Mouse (Mus musculus): ENCODE results near the gene Lpp. TPM values are rescaled to one million over a fixed set of nuclear protein-coding genes. Genes with fewer than 3 reads are reported as not detected.

Gene Lpp
- polyA plus RNA-seq, 1 experiment from 2014 or later, result 42.6 TPM

DNA sequence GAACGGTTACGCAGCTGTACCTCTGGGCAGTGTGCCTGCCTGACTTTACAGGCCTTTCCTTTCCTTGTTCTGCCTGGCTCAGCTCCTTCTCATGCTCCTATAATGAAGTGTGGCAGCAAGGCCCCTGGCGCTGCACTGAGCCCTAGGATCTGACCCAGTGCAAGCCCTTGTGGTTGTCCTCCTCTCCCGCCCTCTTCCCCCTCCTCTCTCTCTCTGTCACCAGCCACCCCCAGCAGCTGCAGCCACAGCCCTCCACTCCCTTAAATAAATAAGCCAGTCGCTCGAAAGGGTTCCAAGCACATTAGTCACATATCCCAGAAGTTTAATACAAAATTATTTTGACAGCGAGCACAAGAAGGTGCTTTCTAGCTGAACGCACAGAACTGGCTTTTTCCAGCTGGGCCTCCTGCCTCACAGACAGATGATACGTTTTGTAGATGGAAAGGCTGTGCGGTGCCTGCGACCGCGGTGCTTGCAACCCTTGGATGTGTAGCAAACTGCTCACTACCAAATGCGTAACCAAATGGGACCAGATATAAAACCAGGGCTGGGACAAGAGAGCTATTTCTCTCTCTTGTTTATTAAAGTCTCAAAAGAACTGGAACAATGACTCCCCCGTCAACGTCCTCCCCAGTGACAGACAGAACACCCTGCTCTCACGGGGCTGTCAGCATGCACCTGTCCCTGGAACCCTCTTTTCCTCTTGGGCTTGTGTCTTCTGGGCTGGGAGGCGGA is 97.6 kb downstream of the Lpp start:
- ATAC-seq (replicated peaks; ENCODE audit: extremely low read depth, insufficient read depth, low FRiP score), result 0 out of 2 replicates have a peak, but pooled peaks have one; percentile 26
- peak overlapping the region; percentile 52 for H3K9ac ChIP-seq (ENCODE audit: low read length)
- no peaks in the 10 kb centered on the region for H3K9me3 ChIP-seq (replicated peaks; ENCODE audit: control insufficient read depth, low read length)
- peaks cover 78% of the 10 kb centered on the region for H3K4me1 ChIP-seq (ENCODE audit: control insufficient read depth, insufficient read depth, low read length)
- H3K27me3 ChIP-seq (ENCODE audit: control insufficient read depth, insufficient read depth, low read length), result no peaks in the 10 kb centered on the region
- H3K4me3 ChIP-seq (ENCODE audit: low read length), result no peak overlapping the region
- H3K36me3 ChIP-seq (ENCODE audit: control insufficient read depth, insufficient read depth), result no peaks in the 10 kb centered on the region
- no peak overlapping the region for H3K4me2 ChIP-seq (ENCODE audit: low read depth, low read length)
- WGBS, result 44% methylated on average over 18 of the region's 18 CpGs
- peak overlapping the region; percentile 76 for H3K27ac ChIP-seq (ENCODE audit: low read length)

- Histone ChIP-seq H3K9ac (ENCODE audit: low read length) (peak overlapping the region; percentile 52), H3K9me3 (replicated peaks; ENCODE audit: control insufficient read depth, low read length) (no peaks in the 10 kb centered on the region), H3K27me3 (ENCODE audit: control insufficient read depth, insufficient read depth, low read length) (no peaks in the 10 kb centered on the region), H3K4me1 (ENCODE audit: control insufficient read depth, insufficient read depth, low read length) (peaks cover 81% of the 10 kb centered on the region), H3K4me2 (ENCODE audit: low read depth, low read length) (no peak overlapping the region), H3K4me3 (ENCODE audit: low read length) (no peak overlapping the region), H3K27ac (ENCODE audit: low read length) (peak overlapping the region; percentile 76), H3K36me3 (ENCODE audit: control insufficient read depth, insufficient read depth) (no peaks in the 10 kb centered on the region)
- 69% methylated on average over 2 of the region's 2 CpGs for WGBS
- ATAC-seq (replicated peaks; ENCODE audit: extremely low read depth, insufficient read depth, low FRiP score), result no peak
Measured at GRCm38 (mm10) chr16:24491486-24491758, 98.1 kb downstream of the Lpp start.

GRCm38 (mm10) chr16:24492194-24492940 is 99.1 kb downstream of the Lpp start:
- Histone ChIP-seq H3K4me3 (ENCODE audit: low read length) (no peak overlapping the region), H3K9ac (ENCODE audit: low read length) (no peak overlapping the region), H3K36me3 (ENCODE audit: control insufficient read depth, insufficient read depth) (no peaks in the 10 kb centered on the region), H3K27ac (ENCODE audit: low read length) (peak overlapping the region; percentile 76), H3K4me1 (ENCODE audit: control insufficient read depth, insufficient read depth, low read length) (peaks cover 83% of the 10 kb centered on the region), H3K4me2 (ENCODE audit: low read depth, low read length) (no peak overlapping the region), H3K27me3 (ENCODE audit: control insufficient read depth, insufficient read depth, low read length) (no peaks in the 10 kb centered on the region), H3K9me3 (replicated peaks; ENCODE audit: control insufficient read depth, low read length) (no peaks in the 10 kb centered on the region)
- ATAC-seq (replicated peaks; ENCODE audit: extremely low read depth, insufficient read depth, low FRiP score), result peak; percentile 47; the same call in 1 of the 2 replicates
- WGBS, result 25% methylated on average over 4 of the region's 4 CpGs

DNA sequence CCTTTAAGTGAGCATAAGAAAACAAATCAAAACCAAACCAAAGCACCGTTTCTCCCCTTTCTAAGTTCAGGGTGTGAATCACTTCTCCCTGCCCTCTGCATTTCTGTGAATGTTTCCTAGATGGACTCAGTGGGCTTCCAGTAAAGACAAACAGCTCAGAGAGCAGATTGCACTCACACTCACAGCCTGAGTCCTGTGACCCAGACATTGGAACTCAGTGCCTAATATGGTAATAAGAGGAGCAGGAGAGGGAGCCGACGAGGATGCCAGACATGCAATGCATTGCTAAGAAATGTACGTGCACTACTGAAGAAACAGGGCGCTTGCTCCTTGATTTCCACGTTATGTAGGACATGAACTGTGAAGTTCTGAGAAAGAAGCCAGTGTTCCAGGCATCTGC is 101.2 kb downstream of the Lpp start:
- Histone ChIP-seq H3K27ac (ENCODE audit: low read length) (peak overlapping the region; percentile 84), H3K27me3 (ENCODE audit: control insufficient read depth, insufficient read depth, low read length) (no peaks in the 10 kb centered on the region), H3K4me3 (ENCODE audit: low read length) (no peak overlapping the region), H3K9ac (ENCODE audit: low read length) (peak overlapping the region; percentile 45), H3K4me2 (ENCODE audit: low read depth, low read length) (peak overlapping the region; percentile 16; the same call in 1 of the 2 replicates), H3K9me3 (replicated peaks; ENCODE audit: control insufficient read depth, low read length) (no peaks in the 10 kb centered on the region), H3K4me1 (ENCODE audit: control insufficient read depth, insufficient read depth, low read length) (peaks cover 75% of the 10 kb centered on the region), H3K36me3 (ENCODE audit: control insufficient read depth, insufficient read depth) (no peaks in the 10 kb centered on the region)
- WGBS, result 20% methylated on average over 6 of the region's 6 CpGs
- peak; percentile 45; the same call in 1 of the 2 replicates for ATAC-seq (replicated peaks; ENCODE audit: extremely low read depth, insufficient read depth, low FRiP score)

DNA sequence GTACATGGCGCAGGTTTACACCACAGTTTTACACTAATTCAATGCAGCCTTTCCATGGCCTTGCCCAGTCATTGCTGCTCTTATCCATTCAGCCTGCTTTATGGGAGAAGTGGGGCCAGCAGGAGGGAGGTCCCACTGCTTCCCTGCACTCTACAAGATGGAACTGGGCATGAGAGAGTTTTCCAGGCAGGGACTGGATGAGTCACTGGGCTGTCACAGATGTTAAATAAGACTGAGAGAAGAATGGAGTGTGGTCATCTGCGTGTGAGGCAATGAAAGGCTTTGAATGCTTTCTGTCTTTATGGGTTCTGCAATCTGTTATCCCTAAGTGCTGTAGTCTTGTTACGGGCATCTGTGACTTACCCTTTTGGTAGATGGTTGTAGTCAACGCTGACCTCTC is 102.2 kb downstream of the Lpp start:
- no peak overlapping the region for H3K4me3 ChIP-seq (ENCODE audit: low read length)
- 55% methylated on average over 4 of the region's 4 CpGs for WGBS
- H3K9me3 ChIP-seq (replicated peaks; ENCODE audit: control insufficient read depth, low read length), result no peaks in the 10 kb centered on the region
- no peak overlapping the region for H3K4me2 ChIP-seq (ENCODE audit: low read depth, low read length)
- ATAC-seq (replicated peaks; ENCODE audit: extremely low read depth, insufficient read depth, low FRiP score), result no peak
- H3K9ac ChIP-seq (ENCODE audit: low read length), result no peak overlapping the region
- H3K27me3 ChIP-seq (ENCODE audit: control insufficient read depth, insufficient read depth, low read length), result no peaks in the 10 kb centered on the region
- no peaks in the 10 kb centered on the region for H3K36me3 ChIP-seq (ENCODE audit: control insufficient read depth, insufficient read depth)
- H3K27ac ChIP-seq (ENCODE audit: low read length), result peak overlapping the region; percentile 84
- H3K4me1 ChIP-seq (ENCODE audit: control insufficient read depth, insufficient read depth, low read length), result peaks cover 68% of the 10 kb centered on the region

DNA sequence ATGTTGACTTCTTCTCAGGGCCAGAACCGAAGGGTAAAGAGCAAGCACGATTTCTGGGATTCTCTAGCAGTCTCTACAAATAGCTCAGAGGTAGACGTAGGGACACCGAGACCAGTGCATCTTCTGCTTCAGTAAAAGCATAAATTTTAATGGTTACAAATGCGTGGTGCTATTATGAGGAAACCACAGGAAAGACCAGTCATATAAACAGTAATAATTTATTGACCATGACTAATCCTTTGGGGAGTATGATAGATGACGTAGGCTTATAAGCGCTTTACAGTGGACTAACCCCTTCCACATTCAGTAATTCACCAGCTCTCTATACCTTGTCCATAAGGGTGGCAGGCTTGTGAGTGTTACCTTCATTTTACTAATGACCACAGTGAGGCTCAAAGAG is 103.3 kb downstream of the Lpp start:
- no peak overlapping the region for H3K4me3 ChIP-seq (ENCODE audit: low read length)
- H3K27me3 ChIP-seq (ENCODE audit: control insufficient read depth, insufficient read depth, low read length), result no peaks in the 10 kb centered on the region
- 90% methylated on average over 7 of the region's 7 CpGs for WGBS
- peaks cover 67% of the 10 kb centered on the region for H3K4me1 ChIP-seq (ENCODE audit: control insufficient read depth, insufficient read depth, low read length)
- H3K9me3 ChIP-seq (replicated peaks; ENCODE audit: control insufficient read depth, low read length), result no peaks in the 10 kb centered on the region
- no peak overlapping the region for H3K27ac ChIP-seq (ENCODE audit: low read length)
- H3K9ac ChIP-seq (ENCODE audit: low read length), result no peak overlapping the region
- no peak overlapping the region for H3K4me2 ChIP-seq (ENCODE audit: low read depth, low read length)
- no peaks in the 10 kb centered on the region for H3K36me3 ChIP-seq (ENCODE audit: control insufficient read depth, insufficient read depth)
- ATAC-seq (replicated peaks; ENCODE audit: extremely low read depth, insufficient read depth, low FRiP score), result no peak

DNA sequence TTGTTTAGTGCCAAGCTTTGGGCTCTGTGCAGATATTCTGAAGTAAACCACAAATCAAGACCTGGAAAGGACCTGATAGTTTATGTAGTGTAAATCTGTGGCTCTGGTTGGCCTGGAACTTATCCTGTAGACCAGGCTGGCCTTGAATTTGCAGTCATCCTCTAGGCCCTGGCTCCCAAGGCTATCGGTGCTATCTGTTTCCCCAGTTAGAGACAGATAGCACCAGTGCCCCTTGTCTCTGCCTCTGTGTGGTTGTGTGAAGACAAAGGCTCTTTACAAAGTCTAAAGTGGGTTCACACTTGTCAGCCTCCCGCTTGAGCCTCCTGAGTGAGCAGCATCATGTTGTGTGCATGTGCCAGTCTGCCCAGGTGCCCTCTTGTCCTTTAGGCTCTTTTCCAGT is 104.1 kb downstream of the Lpp start:
- no peak for ATAC-seq (replicated peaks; ENCODE audit: extremely low read depth, insufficient read depth, low FRiP score)
- Histone ChIP-seq H3K27ac (ENCODE audit: low read length) (peak overlapping the region; percentile 9; the same call in 1 of the 2 replicates), H3K4me2 (ENCODE audit: low read depth, low read length) (no peak overlapping the region), H3K9ac (ENCODE audit: low read length) (peak overlapping the region; percentile 3; the same call in 1 of the 2 replicates), H3K4me3 (ENCODE audit: low read length) (no peak overlapping the region), H3K9me3 (replicated peaks; ENCODE audit: control insufficient read depth, low read length) (no peaks in the 10 kb centered on the region), H3K36me3 (ENCODE audit: control insufficient read depth, insufficient read depth) (no peaks in the 10 kb centered on the region), H3K4me1 (ENCODE audit: control insufficient read depth, insufficient read depth, low read length) (peaks cover 66% of the 10 kb centered on the region), H3K27me3 (ENCODE audit: control insufficient read depth, insufficient read depth, low read length) (no peaks in the 10 kb centered on the region)
- WGBS, result 64% methylated on average over 2 of the region's 2 CpGs

DNA sequence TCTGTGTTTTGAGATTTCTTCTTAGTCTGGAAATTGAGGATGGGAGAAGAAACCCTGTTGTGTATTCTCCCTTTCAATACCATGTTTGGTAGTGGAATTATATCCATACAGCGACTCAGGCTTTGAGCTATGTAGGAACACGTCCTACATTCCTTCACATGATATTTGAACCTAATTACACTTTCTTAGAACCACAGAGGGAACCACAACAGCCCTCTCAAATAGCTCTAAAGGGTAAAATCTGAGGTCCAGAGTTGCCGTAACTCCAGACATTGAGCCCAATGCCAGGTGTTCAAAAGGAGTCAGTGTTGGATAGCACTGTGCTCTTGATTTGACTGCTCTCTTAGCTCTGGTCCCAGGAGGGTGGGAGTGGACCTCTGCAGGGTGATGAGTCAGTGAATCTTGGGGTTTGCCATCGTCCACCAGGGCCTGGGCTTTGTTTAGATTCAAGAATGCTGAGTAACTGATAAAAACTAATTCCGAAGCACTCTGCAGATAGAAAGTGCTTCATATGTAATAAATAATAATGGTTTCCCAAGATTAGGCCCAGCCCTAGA is 104.9 kb downstream of the Lpp start:
- Histone ChIP-seq H3K4me2 (ENCODE audit: low read depth, low read length) (no peak overlapping the region), H3K9ac (ENCODE audit: low read length) (no peak overlapping the region), H3K9me3 (replicated peaks; ENCODE audit: control insufficient read depth, low read length) (no peaks in the 10 kb centered on the region), H3K27ac (ENCODE audit: low read length) (peak overlapping the region; percentile 47), H3K4me1 (ENCODE audit: control insufficient read depth, insufficient read depth, low read length) (peaks cover 60% of the 10 kb centered on the region), H3K36me3 (ENCODE audit: control insufficient read depth, insufficient read depth) (no peaks in the 10 kb centered on the region), H3K4me3 (ENCODE audit: low read length) (no peak overlapping the region), H3K27me3 (ENCODE audit: control insufficient read depth, insufficient read depth, low read length) (no peaks in the 10 kb centered on the region)
- WGBS, result 53% methylated on average over 5 of the region's 5 CpGs
- no peak for ATAC-seq (replicated peaks; ENCODE audit: extremely low read depth, insufficient read depth, low FRiP score)

DNA sequence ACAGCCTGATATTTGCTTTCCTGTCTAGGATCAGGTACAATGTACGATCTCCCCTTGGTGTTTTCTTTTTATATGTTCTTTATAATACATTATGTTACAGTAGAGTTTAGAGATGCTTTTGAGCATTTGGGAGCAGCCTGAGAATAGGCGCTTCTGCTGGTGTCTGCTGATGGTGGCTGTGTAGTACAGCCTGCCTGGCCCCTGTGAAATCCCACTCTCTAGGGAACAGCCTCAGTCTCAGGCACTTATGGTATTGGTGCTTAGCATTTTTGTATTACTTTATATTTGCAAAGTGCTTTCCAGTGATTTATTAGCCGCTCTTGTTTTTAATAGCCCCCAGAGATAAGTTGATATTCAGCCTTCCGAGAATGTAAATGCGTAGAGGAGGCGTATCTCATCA is 107.9 kb downstream of the Lpp start:
- Histone ChIP-seq H3K9ac (ENCODE audit: low read length) (no peak overlapping the region), H3K27ac (ENCODE audit: low read length) (peak overlapping the region; percentile 76), H3K4me1 (ENCODE audit: control insufficient read depth, insufficient read depth, low read length) (peaks cover 38% of the 10 kb centered on the region), H3K9me3 (replicated peaks; ENCODE audit: control insufficient read depth, low read length) (no peaks in the 10 kb centered on the region), H3K27me3 (ENCODE audit: control insufficient read depth, insufficient read depth, low read length) (no peaks in the 10 kb centered on the region), H3K4me3 (ENCODE audit: low read length) (no peak overlapping the region), H3K4me2 (ENCODE audit: low read depth, low read length) (no peak overlapping the region), H3K36me3 (ENCODE audit: control insufficient read depth, insufficient read depth) (no peaks in the 10 kb centered on the region)
- ATAC-seq (replicated peaks; ENCODE audit: extremely low read depth, insufficient read depth, low FRiP score), result no peak
- WGBS, result 43% methylated on average over 6 of the region's 6 CpGs
